Mouse (Mus musculus) forebrain, embryonic 13.5 days (tissue): ENCODE results near the gene Elovl3. TPM values are rescaled to one million over a fixed set of nuclear protein-coding genes. Genes with fewer than 3 reads are reported as not detected.

Experiments
- ATAC-seq: fragments of 200-750 bp; cut with Nextera tagmentation; 2 replicates; pipeline ENCODE4 v1.8.0; 2017
- H3K27ac ChIP-seq: fragments of 300-500 bp; sonication (generic); 2 replicates; pipeline ENCODE4 v1.5.1; 2015; ENCODE audit warnings: inconsistent platforms, mild to moderate bottlenecking, moderate library complexity
- H3K27me3 ChIP-seq: fragments of 300-500 bp; sonication (generic); 2 replicates; pipeline ENCODE4 v1.6.1; 2015; ENCODE audit warnings: mild to moderate bottlenecking, inconsistent platforms
- H3K36me3 ChIP-seq: fragments of 300-500 bp; sonication (generic); 2 replicates; pipeline ENCODE4 v1.6.1; 2015; ENCODE audit warnings: mild to moderate bottlenecking, inconsistent platforms; ENCODE audit not compliant: poor library complexity, severe bottlenecking
- H3K4me1 ChIP-seq: fragments of 300-500 bp; sonication (generic); 2 replicates; pipeline ENCODE4 v1.6.1; 2015; ENCODE audit warnings: inconsistent platforms
- H3K4me2 ChIP-seq: fragments of 300-500 bp; sonication (generic); 2 replicates; pipeline ENCODE4 v1.6.1; 2015; ENCODE audit warnings: inconsistent platforms, mild to moderate bottlenecking, moderate library complexity
- H3K4me3 ChIP-seq: fragments of 300-500 bp; sonication (generic); 2 replicates; pipeline ENCODE4 v1.5.1; 2015; ENCODE audit warnings: mild to moderate bottlenecking, inconsistent platforms
- H3K9ac ChIP-seq: fragments of 300-500 bp; sonication (generic); 2 replicates; pipeline ENCODE4 v1.6.1; 2015; ENCODE audit warnings: mild to moderate bottlenecking, inconsistent platforms
- H3K9me3 ChIP-seq: fragments of 300-500 bp; sonication (generic); replicated peaks from 2 replicates; pipeline ENCODE4 v1.6.1; 2016; ENCODE audit warnings: inconsistent platforms
- WGBS: fragments of 180-500 bp; shearing (Covaris S2); methylation state at CpG from one replicate; pipeline ENCODE4 v1.1.7; 2015; 5-methylcytosine and 5-hydroxymethylcytosine counted together
- polyA plus RNA-seq: library from polyadenylated mRNA; unstranded; fragments of >200 nt; fragmentation: Nextera tagmentation; extraction: Ambion mirVana; gene quantifications from 2 replicates; pipeline ENCODE4 v1.2.1, GENCODE M21; 2015

Elovl3 gene
- polyA plus RNA-seq = not detected in 2 replicates

- peaks cover 76% of the 10 kb centered on the region for H3K27me3 ChIP-seq
- no peaks in the 10 kb centered on the region for H3K36me3 ChIP-seq
- peak within 1 kb of the TSS; percentile 51 for H3K4me2 ChIP-seq
- under 1% methylated on average over 31 of the region's 31 CpGs for WGBS
- H3K4me3 ChIP-seq = peak within 1 kb of the TSS; percentile 20
- no peak within 1 kb of the TSS for H3K9ac ChIP-seq
- H3K27ac ChIP-seq = no peak within 1 kb of the TSS
- H3K9me3 ChIP-seq = no peaks in the 10 kb centered on the region
- 0 out of 2 replicates have a peak, but pooled peaks have one; percentile 24 for ATAC-seq
- peaks cover 23% of the 10 kb centered on the region for H3K4me1 ChIP-seq
These were observed at the start of gene Elovl3 for GRCm38 (mm10) chr19:46131694-46132525. TSS of gene Elovl3 (plus strand) at chr19:46131897.

- ATAC-seq = no peak
- no peak overlapping the region for H3K4me2 ChIP-seq
- H3K27ac ChIP-seq = no peak overlapping the region
- H3K36me3 ChIP-seq = peaks cover 60% of the 10 kb centered on the region
- 96% methylated on average over 8 of the region's 8 CpGs for WGBS
- H3K9ac ChIP-seq = no peak overlapping the region
- no peak overlapping the region for H3K4me3 ChIP-seq
- no peaks in the 10 kb centered on the region for H3K27me3 ChIP-seq
- H3K9me3 ChIP-seq = no peaks in the 10 kb centered on the region
- H3K4me1 ChIP-seq = no peaks in the 10 kb centered on the region
These were observed 46.5 kb upstream of the Elovl3 start for GRCm38 (mm10) chr19:46085185-46085584.

GRCm38 (mm10) chr19:46086337-46086736, 45.4 kb upstream of the Elovl3 start:
- Histone ChIP-seq H3K9ac (no peak overlapping the region), H3K27me3 (no peaks in the 10 kb centered on the region), H3K36me3 (peaks cover 49% of the 10 kb centered on the region), H3K9me3 (no peaks in the 10 kb centered on the region), H3K4me1 (no peaks in the 10 kb centered on the region), H3K4me2 (no peak overlapping the region), H3K4me3 (no peak overlapping the region), H3K27ac (no peak overlapping the region)
- ATAC-seq = no peak
- 55% methylated on average over 3 of the region's 3 CpGs for WGBS

DNA sequence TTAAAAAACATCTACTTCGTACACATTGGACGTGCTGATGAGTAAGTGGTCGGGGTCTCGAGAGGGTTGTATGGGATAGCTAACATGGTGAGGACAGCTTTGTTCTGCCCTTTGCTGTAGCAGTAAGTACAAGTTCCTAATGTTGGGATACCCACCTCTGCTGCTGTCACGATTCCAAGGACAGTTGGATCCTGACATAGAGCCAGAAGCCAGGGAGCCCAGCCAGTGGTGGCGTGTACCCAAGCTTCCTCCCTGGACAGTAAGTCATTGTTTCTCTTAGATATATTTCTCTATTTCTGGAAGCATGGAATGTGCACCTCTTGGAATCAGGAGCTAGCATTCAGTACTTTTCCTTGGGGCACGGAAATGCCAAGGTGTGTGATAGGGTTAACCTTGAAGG, 43.8 kb upstream of the Elovl3 start:
- no peak overlapping the region for H3K27ac ChIP-seq
- no peak for ATAC-seq
- no peak overlapping the region for H3K9ac ChIP-seq
- no peaks in the 10 kb centered on the region for H3K9me3 ChIP-seq
- no peaks in the 10 kb centered on the region for H3K27me3 ChIP-seq
- 84% methylated on average over 7 of the region's 7 CpGs for WGBS
- no peak overlapping the region for H3K4me2 ChIP-seq
- no peak overlapping the region for H3K4me3 ChIP-seq
- H3K4me1 ChIP-seq = no peaks in the 10 kb centered on the region
- peaks cover 33% of the 10 kb centered on the region for H3K36me3 ChIP-seq

DNA sequence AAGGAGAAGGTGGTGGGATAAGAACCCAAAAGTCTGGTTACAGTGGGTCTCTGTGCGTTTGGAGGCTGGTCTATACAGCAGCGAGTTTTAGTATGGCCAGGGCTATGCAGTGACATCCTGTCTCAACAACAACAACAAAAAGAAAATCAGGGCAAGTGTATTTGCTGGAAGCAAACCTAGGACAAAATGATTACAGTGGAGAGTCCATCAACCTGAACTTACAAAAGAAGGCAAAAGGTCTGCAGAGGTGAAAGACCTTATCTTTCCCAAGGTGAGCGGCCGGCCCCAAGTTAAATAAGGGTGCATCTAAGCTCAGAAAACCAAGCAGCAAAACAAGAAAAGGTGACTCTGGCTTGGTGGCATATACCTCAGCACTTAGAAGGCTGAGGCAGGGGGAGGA, 40.1 kb upstream of the Elovl3 start:
- no peak for ATAC-seq
- Histone ChIP-seq H3K27me3 (no peaks in the 10 kb centered on the region), H3K36me3 (no peaks in the 10 kb centered on the region), H3K4me1 (no peaks in the 10 kb centered on the region), H3K4me3 (no peak overlapping the region), H3K4me2 (no peak overlapping the region), H3K9me3 (no peaks in the 10 kb centered on the region), H3K9ac (no peak overlapping the region), H3K27ac (no peak overlapping the region)
- 91% methylated on average over 4 of the region's 4 CpGs for WGBS

GRCm38 (mm10) chr19:46094144-46094543, 37.6 kb upstream of the Elovl3 start:
- Histone ChIP-seq H3K4me2 (no peak overlapping the region), H3K9ac (no peak overlapping the region), H3K9me3 (no peaks in the 10 kb centered on the region), H3K27ac (no peak overlapping the region), H3K4me1 (no peaks in the 10 kb centered on the region), H3K36me3 (no peaks in the 10 kb centered on the region), H3K4me3 (no peak overlapping the region), H3K27me3 (no peaks in the 10 kb centered on the region)
- WGBS = 93% methylated on average over 2 of the region's 2 CpGs
- ATAC-seq = no peak

DNA sequence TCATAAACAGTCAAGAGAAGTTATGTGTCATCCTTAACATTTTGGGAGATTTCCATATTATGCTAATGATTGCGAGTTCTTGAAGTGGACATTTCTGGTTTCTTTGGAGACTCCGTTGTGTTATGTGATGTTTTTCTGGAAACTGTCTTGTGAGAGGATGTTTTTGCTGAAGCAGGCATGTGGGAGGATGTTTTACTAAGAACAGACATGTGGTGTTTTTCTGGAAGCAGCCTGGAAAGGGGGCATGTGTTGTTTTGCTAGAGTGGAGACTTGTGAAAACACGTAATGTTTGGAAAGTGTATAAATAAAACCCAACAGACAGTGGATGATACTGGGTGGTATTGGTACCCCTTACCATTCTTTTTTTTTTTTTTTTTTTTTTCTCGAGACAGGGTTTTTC, 36.4 kb upstream of the Elovl3 start:
- Histone ChIP-seq H3K4me2 (no peak overlapping the region), H3K4me1 (no peaks in the 10 kb centered on the region), H3K9ac (no peak overlapping the region), H3K36me3 (no peaks in the 10 kb centered on the region), H3K4me3 (no peak overlapping the region), H3K27ac (no peak overlapping the region), H3K9me3 (no peaks in the 10 kb centered on the region), H3K27me3 (no peaks in the 10 kb centered on the region)
- ATAC-seq = no peak
- 91% methylated on average over 4 of the region's 4 CpGs for WGBS

GRCm38 (mm10) chr19:46096396-46096795, 35.3 kb upstream of the Elovl3 start:
- ATAC-seq = no peak
- 89% methylated on average over 5 of the region's 5 CpGs for WGBS

DNA sequence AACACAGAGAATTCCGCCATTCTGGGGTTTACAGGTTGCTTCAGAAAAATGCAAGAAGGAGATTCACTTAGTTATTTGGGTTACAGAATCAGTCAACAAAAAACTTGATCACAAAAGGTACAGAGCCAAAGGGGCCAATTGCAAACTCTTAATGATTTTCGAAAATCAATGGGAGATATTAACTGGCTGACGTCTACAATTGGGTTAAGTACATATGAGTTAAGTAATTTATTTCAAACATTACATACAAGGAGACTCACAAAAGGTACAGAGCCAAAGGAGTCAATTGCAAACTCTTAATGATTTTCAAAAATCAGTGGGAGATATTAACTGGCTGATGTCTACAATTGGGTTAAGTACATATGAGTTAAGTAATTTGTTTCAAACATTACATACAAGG, 32.1 kb upstream of the Elovl3 start:
- no peak for ATAC-seq
- no peak overlapping the region for H3K27ac ChIP-seq
- no peak overlapping the region for H3K4me3 ChIP-seq
- no peak overlapping the region for H3K9ac ChIP-seq
- H3K9me3 ChIP-seq = 0 out of 2 replicates have a peak, but pooled peaks cover 3% of the 10 kb centered on the region
- no peak overlapping the region for H3K4me2 ChIP-seq
- no peaks in the 10 kb centered on the region for H3K27me3 ChIP-seq
- WGBS = 89% methylated on average over 3 of the region's 3 CpGs
- no peaks in the 10 kb centered on the region for H3K4me1 ChIP-seq
- no peaks in the 10 kb centered on the region for H3K36me3 ChIP-seq

More at GRCm38 (mm10) chr19:46096396-46096795, 35.3 kb upstream of the Elovl3 start:
- H3K27me3 ChIP-seq = no peaks in the 10 kb centered on the region
- H3K4me3 ChIP-seq = no peak overlapping the region
- no peaks in the 10 kb centered on the region for H3K36me3 ChIP-seq
- 0 out of 2 replicates have a peak, but pooled peaks cover 3% of the 10 kb centered on the region for H3K9me3 ChIP-seq
- H3K9ac ChIP-seq = no peak overlapping the region
- no peak overlapping the region for H3K27ac ChIP-seq
- H3K4me1 ChIP-seq = no peaks in the 10 kb centered on the region
- H3K4me2 ChIP-seq = no peak overlapping the region

DNA sequence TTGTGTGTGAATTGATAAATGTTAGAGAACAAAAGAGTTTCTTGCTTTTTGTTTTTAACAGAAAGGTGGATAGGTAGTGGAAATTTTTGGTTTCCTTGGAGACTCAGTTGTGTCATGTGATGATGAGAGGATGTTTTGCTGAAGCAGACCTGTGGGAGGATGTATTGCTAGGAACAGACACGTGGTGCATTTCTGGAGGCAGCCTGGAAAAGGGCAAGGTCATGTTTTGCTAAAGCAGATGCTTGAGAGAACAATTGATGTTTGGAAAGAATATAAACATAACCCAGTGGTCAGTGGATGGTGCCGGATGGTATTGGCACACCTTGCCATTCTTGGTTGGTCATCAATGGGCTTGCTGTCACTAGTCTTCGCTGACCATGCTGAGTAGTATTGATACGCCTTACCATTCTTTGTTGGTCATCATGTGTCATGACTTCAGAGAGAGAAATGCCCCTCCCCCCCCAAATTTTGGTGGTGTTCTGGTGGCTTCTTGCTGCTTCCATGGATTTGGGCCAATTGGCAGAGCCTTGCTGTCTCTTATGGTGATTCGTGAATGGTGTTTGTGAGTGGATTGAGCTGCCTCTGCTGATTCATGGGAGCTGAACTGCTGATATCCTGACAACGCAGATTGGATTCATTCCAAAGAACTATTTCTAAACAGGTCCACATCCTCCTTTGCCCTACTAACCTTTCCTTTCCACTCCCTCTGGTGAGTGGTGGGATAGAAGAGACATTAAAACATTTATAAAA, 28.1 kb upstream of the Elovl3 start:
- ATAC-seq = no peak
- Histone ChIP-seq H3K27ac (no peak overlapping the region), H3K4me2 (no peak overlapping the region), H3K9me3 (0 out of 2 replicates have a peak, but pooled peaks cover 3% of the 10 kb centered on the region), H3K4me1 (no peaks in the 10 kb centered on the region), H3K9ac (no peak overlapping the region), H3K27me3 (no peaks in the 10 kb centered on the region), H3K4me3 (no peak overlapping the region), H3K36me3 (no peaks in the 10 kb centered on the region)
- WGBS = 84% methylated on average over 6 of the region's 6 CpGs

DNA sequence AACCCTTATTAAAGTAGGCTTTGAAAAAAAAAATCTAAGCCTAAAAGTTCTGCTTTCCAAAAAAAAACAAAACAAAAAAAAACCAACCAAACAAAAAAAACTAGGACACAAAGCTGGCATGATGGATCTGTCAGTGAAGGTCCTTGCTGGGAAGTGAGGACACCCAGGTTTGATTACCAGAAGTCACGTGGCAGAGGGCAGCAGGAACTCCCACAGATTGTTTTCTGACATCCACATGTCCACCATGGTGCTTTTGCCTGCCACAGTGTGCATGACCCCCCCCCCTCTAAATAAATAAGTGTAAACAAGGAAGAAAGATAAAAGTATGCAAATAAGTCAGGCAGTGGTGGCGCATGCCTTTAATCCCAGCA, 27.5 kb upstream of the Elovl3 start:
- no peak overlapping the region for H3K27ac ChIP-seq
- no peak overlapping the region for H3K9ac ChIP-seq
- WGBS = 78% methylated on average over 2 of the region's 2 CpGs
- H3K4me1 ChIP-seq = no peaks in the 10 kb centered on the region
- no peak overlapping the region for H3K4me3 ChIP-seq
- H3K36me3 ChIP-seq = no peaks in the 10 kb centered on the region
- ATAC-seq = no peak
- no peak overlapping the region for H3K4me2 ChIP-seq
- no peaks in the 10 kb centered on the region for H3K27me3 ChIP-seq
- H3K9me3 ChIP-seq = 0 out of 2 replicates have a peak, but pooled peaks cover 3% of the 10 kb centered on the region

- Histone ChIP-seq H3K27me3 (no peaks in the 10 kb centered on the region), H3K36me3 (no peaks in the 10 kb centered on the region), H3K4me2 (no peak overlapping the region), H3K9ac (no peak overlapping the region), H3K27ac (no peak overlapping the region), H3K4me3 (no peak overlapping the region), H3K9me3 (no peaks in the 10 kb centered on the region), H3K4me1 (no peaks in the 10 kb centered on the region)
- no peak for ATAC-seq
- 59% methylated on average over 2 of the region's 2 CpGs for WGBS
These were observed 21.5 kb upstream of the Elovl3 start for GRCm38 (mm10) chr19:46110214-46110613.
